Mouse (Mus musculus): ENCODE data around the gene Trim27.
A peak's percentile ranks its signal among the peaks of the same experiment; 100 is the strongest.

Trim27 gene

GRCm38 (mm10) chr13:21172241-21173027 is 6.8 kb upstream of the Trim27 start:
- peak; percentile 86 for DNase-seq

- peak; percentile 93 for DNase-seq
Observed at GRCm38 (mm10) chr13:21173072-21173471, 6.2 kb upstream of the Trim27 start.

DNA sequence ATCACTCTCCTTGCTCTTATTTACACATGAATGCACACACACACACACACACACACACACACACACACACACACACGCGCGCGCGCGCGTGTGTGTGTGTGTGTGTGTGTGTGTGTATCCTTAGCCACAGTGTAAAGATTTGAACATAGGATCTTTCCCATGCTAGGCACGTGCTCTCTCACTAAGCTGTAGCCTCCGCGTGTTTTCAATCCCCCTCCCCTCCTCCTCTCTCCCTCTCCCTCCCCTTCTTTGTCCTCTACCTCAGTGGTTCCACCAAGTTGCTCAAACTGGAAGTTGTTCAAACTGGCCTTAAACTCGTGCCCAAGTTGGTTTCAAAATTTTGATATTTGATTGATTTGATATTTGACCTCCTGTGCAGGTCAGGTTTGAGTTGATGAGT is 2.5 kb upstream of the Trim27 start:
- DNase-seq: no peak

GRCm38 (mm10) chr13:21177657-21178056 is 1.6 kb upstream of the Trim27 start:
- no peak for DNase-seq

DNA sequence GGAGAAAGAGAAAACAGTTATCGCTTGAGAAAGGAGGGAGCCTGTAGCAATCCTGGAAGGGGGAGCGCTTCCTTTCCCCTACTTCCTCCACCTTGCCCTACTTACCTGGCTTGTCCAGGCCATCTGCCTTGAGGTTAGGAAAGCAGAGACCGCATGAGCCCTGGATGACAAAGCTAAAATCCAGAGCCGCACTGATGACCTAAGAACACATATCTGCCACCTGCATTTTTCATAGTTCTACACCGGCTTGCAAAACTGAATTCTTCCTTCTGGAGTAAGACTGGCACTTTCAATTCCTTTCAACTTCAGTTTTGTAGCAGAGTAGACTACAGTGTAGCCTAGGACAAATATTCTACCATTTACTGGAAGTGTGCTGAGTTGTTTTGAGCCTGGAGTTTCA is 881 bp upstream of the Trim27 start:
- DNase-seq: no peak

- DNase-seq: peak; percentile 96
Observed at GRCm38 (mm10) chr13:21179724-21180550, 692 bp downstream of the Trim27 start.

DNA sequence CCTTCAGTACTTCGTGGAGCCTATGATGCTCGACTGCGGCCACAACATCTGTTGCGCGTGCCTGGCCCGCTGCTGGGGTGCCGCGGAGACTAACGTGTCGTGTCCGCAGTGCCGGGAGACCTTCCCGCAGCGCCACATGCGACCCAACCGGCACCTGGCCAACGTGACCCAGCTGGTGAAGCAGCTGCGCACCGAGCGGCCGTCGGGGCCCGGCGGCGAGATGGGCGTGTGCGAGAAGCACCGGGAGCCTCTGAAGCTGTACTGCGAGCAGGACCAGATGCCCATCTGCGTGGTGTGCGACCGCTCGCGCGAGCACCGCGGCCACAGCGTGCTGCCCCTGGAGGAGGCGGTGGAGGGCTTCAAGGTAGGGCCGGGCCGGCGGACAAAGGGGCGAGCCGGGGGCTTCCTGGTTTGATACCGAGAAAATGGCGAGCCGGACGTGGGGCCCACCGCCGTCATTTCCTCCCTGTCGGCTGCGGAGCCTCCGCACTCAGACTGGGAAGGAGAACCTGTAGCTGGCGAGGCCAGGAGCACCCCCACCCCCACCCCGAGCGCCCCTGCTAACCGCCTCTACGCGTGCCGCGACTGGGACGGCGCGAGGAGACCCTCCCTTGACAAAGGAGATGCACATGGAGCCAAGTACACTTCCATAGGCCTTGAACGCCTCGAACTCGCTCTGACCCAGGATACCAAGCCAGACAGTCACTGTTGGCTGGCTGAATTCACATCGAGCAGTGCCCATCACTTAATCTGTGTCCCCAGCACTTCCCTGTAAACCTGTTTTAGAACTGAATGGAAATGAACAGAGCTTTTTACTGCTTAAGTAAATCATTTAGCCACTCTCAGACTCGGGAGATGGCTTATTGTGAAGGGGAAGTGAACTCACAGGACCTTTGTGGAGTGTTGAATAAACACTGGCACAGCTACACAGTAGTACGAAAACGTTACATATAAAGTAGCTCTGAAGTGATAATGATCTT is 1.6 kb downstream of the Trim27 start:
- DNase-seq: peak; percentile 62

- no peak for DNase-seq
Observed at GRCm38 (mm10) chr13:21181996-21182395, 2.8 kb downstream of the Trim27 start.

DNA sequence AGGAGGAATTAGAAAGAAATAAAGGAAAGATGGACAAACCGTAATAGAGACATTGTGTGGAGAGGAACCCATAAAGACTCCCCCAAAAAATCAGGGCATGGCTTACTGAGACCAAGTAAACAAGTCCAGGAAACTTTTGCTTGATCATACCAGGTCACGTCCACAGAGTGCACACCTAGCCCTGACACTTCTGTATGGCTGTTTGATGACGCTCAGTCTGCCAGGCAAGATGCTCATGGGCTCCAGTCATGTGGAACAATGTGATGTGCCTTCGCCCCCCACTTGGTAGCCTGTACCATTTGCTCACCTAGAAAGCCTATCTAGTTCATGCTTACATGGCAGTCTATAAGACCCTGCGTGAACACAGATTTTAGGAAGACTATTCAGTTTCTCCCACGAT is 3.8 kb downstream of the Trim27 start:
- no peak for DNase-seq

DNA sequence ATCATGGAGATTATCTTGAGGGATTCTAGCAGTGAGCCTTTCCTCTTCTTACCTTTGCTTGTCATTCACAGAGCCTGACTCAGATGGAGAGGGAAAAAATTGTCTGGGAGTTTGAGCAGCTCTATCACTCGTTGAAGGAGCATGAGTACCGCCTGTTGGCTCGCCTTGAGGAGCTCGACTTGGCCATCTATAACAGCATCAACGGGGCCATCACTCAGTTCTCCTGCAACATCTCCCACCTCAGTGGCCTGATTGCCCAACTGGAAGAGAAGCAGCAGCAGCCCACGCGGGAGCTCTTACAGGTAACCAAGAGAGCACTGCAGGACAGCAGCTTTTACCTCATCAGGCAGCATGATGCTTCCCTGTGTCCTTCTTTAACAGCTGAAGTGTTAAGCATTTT is 4.4 kb downstream of the Trim27 start:
- no peak for DNase-seq

GRCm38 (mm10) chr13:21185521-21185920 is 6.3 kb downstream of the Trim27 start:
- DNase-seq: no peak

DNA sequence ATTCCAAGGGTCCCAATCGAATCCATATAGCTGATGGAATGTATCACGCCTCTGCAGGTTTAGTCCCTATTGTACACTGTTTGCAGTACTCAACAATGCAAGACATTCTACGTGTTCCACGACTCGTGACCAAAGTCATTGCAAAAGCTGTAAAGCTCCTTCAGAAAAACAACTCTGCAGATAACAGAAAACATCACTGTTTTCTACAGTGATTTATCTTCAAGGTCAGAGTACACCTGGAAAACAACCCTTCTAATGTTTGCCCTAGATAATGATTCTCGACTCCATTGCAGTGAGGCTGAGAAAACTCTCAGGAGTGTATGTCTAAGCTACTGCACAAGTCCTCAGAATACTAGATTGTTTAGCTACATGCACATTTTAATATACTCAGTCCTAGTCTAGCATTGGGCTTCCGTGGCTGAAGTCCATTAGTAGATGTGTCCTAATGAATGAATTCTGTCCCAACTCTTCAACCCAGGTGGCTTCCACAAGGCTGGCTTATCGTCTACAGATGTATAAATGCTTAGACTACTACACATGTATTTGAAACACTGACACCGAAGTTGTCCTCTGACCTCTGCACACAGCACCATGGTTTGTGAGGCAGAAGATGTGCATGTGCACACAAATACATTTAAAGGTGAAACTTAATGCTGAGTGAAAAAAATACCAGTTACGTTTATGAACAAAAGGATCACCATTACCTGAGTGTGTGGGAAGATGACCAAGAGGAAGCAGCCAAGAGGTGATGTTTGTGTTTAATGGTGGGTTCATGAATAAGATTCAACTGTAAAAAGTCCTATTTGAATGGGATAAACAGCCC is 16.4 kb downstream of the Trim27 start:
- DNase-seq: no peak

DNA sequence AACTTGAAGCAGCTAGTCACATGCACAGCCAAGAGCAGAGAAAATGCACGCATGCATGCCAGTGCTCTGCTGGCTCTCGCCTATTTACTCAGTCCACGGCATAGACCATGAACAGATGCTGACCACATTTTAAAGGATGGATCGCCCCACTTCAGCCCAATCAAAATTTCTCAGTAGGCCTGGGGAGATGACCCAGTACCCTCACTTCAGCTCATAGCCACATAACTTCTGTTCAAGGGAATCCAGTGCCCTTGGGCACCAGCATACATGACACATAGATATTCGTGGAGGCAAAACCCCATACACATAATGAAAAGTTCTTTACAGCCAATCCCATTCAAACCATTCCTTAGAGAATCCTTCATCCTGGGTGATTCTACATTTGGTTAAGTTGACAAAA is 18.5 kb downstream of the Trim27 start:
- no peak for DNase-seq

DNA sequence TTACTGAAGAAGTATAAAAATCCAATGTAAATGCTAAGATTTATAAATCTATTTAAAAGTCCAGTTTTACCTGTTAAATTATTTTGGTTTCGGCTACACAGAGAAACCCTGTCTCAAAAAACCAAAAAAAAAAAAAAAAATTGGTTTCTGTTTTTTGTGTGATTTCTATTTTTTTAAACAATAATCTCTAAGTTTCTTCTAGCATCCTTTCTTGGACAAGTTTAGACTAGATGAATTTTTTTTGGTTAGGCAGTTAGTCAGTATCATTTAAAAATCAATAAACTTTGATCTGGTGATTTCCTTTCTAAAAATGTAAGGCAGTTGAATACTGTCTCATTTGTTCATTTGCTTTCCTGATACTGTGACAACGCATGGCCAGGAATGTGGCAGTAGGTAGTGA is 19.1 kb downstream of the Trim27 start:
- no peak for DNase-seq

DNA sequence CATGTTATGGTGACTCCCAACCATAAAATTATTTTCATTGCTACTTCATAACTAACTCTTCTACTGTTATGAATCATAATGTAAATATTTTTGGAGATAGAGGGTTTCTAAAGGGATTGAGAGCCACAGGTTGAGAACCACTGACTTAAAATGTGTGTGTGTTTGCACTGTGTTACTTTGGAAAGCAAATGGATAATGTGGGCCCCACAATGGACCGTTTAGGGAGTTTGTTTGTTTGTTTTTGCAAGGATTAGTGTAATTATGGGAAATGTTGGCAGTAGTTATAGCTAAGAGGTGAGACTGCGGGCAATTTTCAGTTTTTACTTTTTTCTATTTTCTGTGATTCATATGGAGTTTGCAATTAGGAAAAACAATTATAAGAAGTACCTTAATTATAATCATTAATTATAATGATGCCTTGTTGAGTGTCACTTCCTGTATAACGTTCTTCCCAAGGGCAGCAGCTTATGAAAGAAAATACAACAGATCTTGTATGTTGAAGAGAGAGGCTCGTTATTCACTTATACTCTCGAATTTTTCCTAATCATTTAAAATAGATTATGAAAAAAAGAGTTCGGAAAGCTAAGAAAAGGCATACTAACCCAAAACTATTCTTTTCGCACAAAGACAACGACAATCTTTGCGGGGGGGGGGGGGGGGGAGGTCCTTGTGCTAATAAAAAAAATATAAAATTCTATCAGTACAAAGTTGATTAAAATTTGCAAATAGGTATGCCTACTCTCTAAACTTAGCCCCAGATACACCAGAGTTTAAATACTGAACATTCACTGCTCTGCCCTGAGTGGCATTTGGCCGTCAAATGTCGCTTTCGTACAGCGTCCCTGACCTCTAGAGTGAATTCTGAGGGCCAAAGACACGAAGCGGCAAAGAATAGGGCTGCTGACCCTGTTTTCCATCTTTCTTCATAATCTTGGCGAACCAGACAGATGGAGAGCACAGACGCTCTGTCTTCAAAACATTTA is 20.1 kb downstream of the Trim27 start:
- DNase-seq: no peak

DNA sequence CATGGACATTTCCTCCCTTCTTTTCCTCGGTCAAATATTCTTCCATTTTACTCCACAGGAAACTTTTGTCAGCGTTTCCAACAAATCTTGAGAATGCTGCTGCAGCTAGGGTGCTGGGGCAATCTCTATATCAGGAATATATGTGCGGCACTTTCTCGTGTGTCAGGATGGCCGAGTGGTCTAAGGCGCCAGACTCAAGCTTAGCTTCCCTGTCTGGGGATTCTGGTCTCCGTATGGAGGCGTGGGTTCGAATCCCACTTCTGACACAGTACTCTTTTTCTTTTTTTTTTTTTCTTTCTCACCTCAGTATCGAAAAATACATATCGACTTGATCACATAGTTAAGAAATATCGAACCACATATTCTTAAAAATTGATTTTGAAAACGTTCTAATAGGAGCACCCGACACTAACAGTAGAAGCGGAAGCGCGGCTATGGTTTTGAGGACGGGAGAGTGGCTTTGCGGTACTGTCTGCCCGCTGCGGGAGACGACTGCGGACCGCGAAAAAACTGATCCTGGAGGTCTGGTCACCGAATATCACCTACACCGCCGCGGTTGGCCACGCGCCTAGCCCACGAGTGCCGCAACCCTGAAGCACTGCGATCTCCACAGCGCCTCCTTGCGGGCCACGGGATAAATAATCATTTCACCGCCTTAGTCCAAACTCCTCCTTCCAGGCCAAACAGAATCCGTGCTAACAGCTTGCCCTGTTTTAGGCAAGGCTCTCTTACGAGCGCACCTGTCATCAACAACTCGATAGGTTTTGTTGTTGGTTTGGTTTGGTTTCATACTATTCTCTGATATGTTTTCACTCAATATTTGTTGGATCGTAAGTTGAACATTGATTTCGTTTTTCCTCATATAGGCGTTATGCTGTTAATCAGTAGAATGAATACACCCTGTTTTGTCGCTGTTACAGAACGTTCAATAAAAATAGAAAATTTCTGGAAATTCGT is 21.1 kb downstream of the Trim27 start:
- peak; percentile 96 for DNase-seq

GRCm38 (mm10) chr13:21215275-21215983 is 36.2 kb downstream of the Trim27 start:
- DNase-seq: peak; percentile 56

- no peak for DNase-seq
Observed at GRCm38 (mm10) chr13:21216781-21217180, 37.5 kb downstream of the Trim27 start.
